Mouse (Mus musculus) CH12.LX (cell line): ENCODE measurements around the gene Efr3b.

Experiments used
- CHD1 ChIP-seq: IDR thresholded peaks from 2 replicates; pipeline ENCODE4 v1.6.1; 2012; ENCODE audit warnings: low read depth, low read length, improper control_type of control experiment, inconsistent platforms
- CHD2 ChIP-seq: IDR thresholded peaks from 2 replicates; pipeline ENCODE4 v1.6.1; 2011; ENCODE audit warnings: low read length, improper control_type of control experiment
- CTCF ChIP-seq, 2 experiments: IDR thresholded peaks in 1 of 2; conservative IDR thresholded peaks in 1 of 2; 2 replicates each; pipeline ENCODE4 v1.5.1; 2011 to 2012; ENCODE audit warnings: low read depth in 2 of 2, low read length in 2 of 2, improper control_type of control experiment in 1 of 2, inconsistent platforms in 1 of 2, mild to moderate bottlenecking in 1 of 2, moderate library complexity in 1 of 2
- EP300 ChIP-seq: IDR thresholded peaks from 2 replicates; pipeline ENCODE4 v1.6.1; 2011; ENCODE audit warnings: low read length, improper control_type of control experiment
- JUND ChIP-seq: conservative IDR thresholded peaks from 2 replicates; pipeline ENCODE4 v1.6.1; 2011; ENCODE audit warnings: low read depth, low read length, improper control_type of control experiment
- POLR2A ChIP-seq: IDR thresholded peaks from 2 replicates; pipeline ENCODE4 v1.6.1; 2011; ENCODE audit warnings: low read depth, mild to moderate bottlenecking, improper control_type of control experiment, low read length
- TBP ChIP-seq: conservative IDR thresholded peaks from 2 replicates; pipeline ENCODE4 v1.6.1; 2011; ENCODE audit warnings: low read depth, low read length, improper control_type of control experiment
- ZC3H11A ChIP-seq: IDR thresholded peaks from 2 replicates; pipeline ENCODE4 v1.6.1; 2012; ENCODE audit warnings: low read depth, mild to moderate bottlenecking, inconsistent platforms, low read length, improper control_type of control experiment
- ZNF384 ChIP-seq: IDR thresholded peaks from 2 replicates; pipeline ENCODE4 v1.6.1; 2012; ENCODE audit warnings: low read depth, low read length, improper control_type of control experiment, inconsistent platforms

- TF ChIP-seq CTCF (conservative IDR thresholded peaks at IDR 0.05 in 1 of 2, IDR thresholded peaks at IDR 0.05 in 1 of 2; ENCODE audit: low read depth in 2 of 2, low read length in 2 of 2): no peak
- no peak for TF ChIP-seq CHD1
- no peak for TF ChIP-seq POLR2A
- TF ChIP-seq CHD2: no peak
- no peak for TF ChIP-seq ZC3H11A
- TF ChIP-seq JUND: no peak
- TF ChIP-seq ZNF384: no peak
- TF ChIP-seq EP300: no peak
- no peak for TF ChIP-seq TBP
These were observed 26.8 kb upstream of the Efr3b start for GRCm38 (mm10) chr12:4065498-4065897.
